8 mouse cellular contexts compared by ENCODE assay signal in genomic region chr8:84709931-84710330, GRCm38 (mm10). TPM values are rescaled to one million over a fixed set of nuclear protein-coding genes. Genes with fewer than 3 reads are reported as not detected.
A peak's percentile ranks its signal among the peaks of the same experiment; 100 is the strongest.
DNase-seq lines count a peak whose midpoint lies in the region; ATAC-seq and TF ChIP-seq lines count a peak whose summit lies in the region.

No protein-coding gene starts in this region.

- no peaks in the 10 kb centered on the region for H3K9me3 ChIP-seq in hindbrain, embryonic 13.5 days
- no peaks in the 10 kb centered on the region for H3K9me3 ChIP-seq in hindbrain, embryonic 11.5 days (ENCODE audit: control insufficient read depth, low read length)
- H3K9me3 ChIP-seq in embryonic facial prominence, embryonic 13.5 days: no peaks in the 10 kb centered on the region
- H3K9me3 ChIP-seq in hindbrain, embryonic 15.5 days: no peaks in the 10 kb centered on the region

- H3ac ChIP-seq in C2C12 (ENCODE audit: control insufficient read depth, insufficient read length, low read depth): peak overlapping the region; percentile 30

- H3K79me2 ChIP-seq in C2C12 (ENCODE audit: control insufficient read depth, insufficient read depth): no peaks in the 10 kb centered on the region

- no peaks in the 10 kb centered on the region for H3K36me3 ChIP-seq in hindbrain, embryonic 13.5 days
- H3K36me3 ChIP-seq in hindbrain, embryonic 11.5 days (ENCODE audit: control insufficient read depth, insufficient read depth, low read length): no peaks in the 10 kb centered on the region
- peaks cover 44% of the 10 kb centered on the region for H3K36me3 ChIP-seq in C2C12 (ENCODE audit: control insufficient read depth, insufficient read depth)
- peaks cover 27% of the 10 kb centered on the region for H3K36me3 ChIP-seq in embryonic facial prominence, embryonic 13.5 days
- H3K36me3 ChIP-seq in hindbrain, embryonic 15.5 days: no peaks in the 10 kb centered on the region

- H3K27me3 ChIP-seq in hindbrain, embryonic 13.5 days: peaks cover 72% of the 10 kb centered on the region
- peaks cover 71% of the 10 kb centered on the region for H3K27me3 ChIP-seq in hindbrain, embryonic 11.5 days (ENCODE audit: control insufficient read depth, insufficient read depth, low read length)
- no peaks in the 10 kb centered on the region for H3K27me3 ChIP-seq in C2C12 (ENCODE audit: control insufficient read depth, insufficient read depth, insufficient read length)
- H3K27me3 ChIP-seq in embryonic facial prominence, embryonic 13.5 days: peaks cover 39% of the 10 kb centered on the region
- H3K27me3 ChIP-seq in hindbrain, embryonic 15.5 days: peaks cover 16% of the 10 kb centered on the region

- no peaks in the 10 kb centered on the region for H3K79me3 ChIP-seq in C2C12 (ENCODE audit: low read depth)

- H3K4me2 ChIP-seq in hindbrain, embryonic 13.5 days: no peak overlapping the region
- no peak overlapping the region for H3K4me2 ChIP-seq in hindbrain, embryonic 11.5 days (replicated peaks; ENCODE audit: low read depth, low read length)
- no peak overlapping the region for H3K4me2 ChIP-seq in embryonic facial prominence, embryonic 13.5 days
- no peak overlapping the region for H3K4me2 ChIP-seq in hindbrain, embryonic 15.5 days

- no peak overlapping the region for H3K4me3 ChIP-seq in hindbrain, embryonic 13.5 days
- H3K4me3 ChIP-seq in hindbrain, embryonic 11.5 days (ENCODE audit: low read depth, low read length): no peak overlapping the region
- H3K4me3 ChIP-seq in C2C12 (ENCODE audit: insufficient read depth, poor library complexity, severe bottlenecking): no peak overlapping the region
- H3K4me3 ChIP-seq in embryonic facial prominence, embryonic 13.5 days: no peak overlapping the region
- H3K4me3 ChIP-seq in hindbrain, embryonic 15.5 days: no peak overlapping the region

- 97% methylated on average over 1 of the region's 1 CpGs for WGBS in hindbrain, embryonic 13.5 days
- WGBS in hindbrain, embryonic 11.5 days: 92% methylated on average over 1 of the region's 1 CpGs
- 98% methylated on average over 1 of the region's 1 CpGs for WGBS in embryonic facial prominence, embryonic 13.5 days
- WGBS in hindbrain, embryonic 15.5 days: 78% methylated on average over 1 of the region's 1 CpGs

- DNase-seq in hindbrain, embryonic 11.5 days (ENCODE audit: low spot score): no peak
- no peak for DNase-seq in spleen, adult 18-20 months
- DNase-seq in c-Kit-positive CD71-positive TER-119-positive erythroid progenitor cells, embryonic 14.5 days (ENCODE audit: low spot score): no peak

- H3K27ac ChIP-seq in hindbrain, embryonic 13.5 days: peak overlapping the region; percentile 92
- H3K27ac ChIP-seq in hindbrain, embryonic 11.5 days (ENCODE audit: low read depth, low read length): no peak overlapping the region
- peak overlapping the region; percentile 57; the same call in 1 of the 2 replicates for H3K27ac ChIP-seq in embryonic facial prominence, embryonic 13.5 days
- H3K27ac ChIP-seq in hindbrain, embryonic 15.5 days (replicated peaks): peak overlapping the region; percentile 84

- H3K9ac ChIP-seq in hindbrain, embryonic 13.5 days: no peak overlapping the region
- no peak overlapping the region for H3K9ac ChIP-seq in hindbrain, embryonic 11.5 days (ENCODE audit: low read depth, low read length)
- 0 out of 2 replicates have a peak overlapping the region, but pooled peaks have one; percentile 16 for H3K9ac ChIP-seq in embryonic facial prominence, embryonic 13.5 days
- H3K9ac ChIP-seq in hindbrain, embryonic 15.5 days: no peak overlapping the region

- no peak for ATAC-seq in hindbrain, embryonic 13.5 days (ENCODE audit: low FRiP score)
- ATAC-seq in hindbrain, embryonic 11.5 days (ENCODE audit: low FRiP score): no peak
- no peak for ATAC-seq in embryonic facial prominence, embryonic 13.5 days (ENCODE audit: insufficient number of reproducible peaks, insufficient read depth, low FRiP score, low TSS enrichment, low read depth)
- no peak for ATAC-seq in hindbrain, embryonic 15.5 days (ENCODE audit: low FRiP score, low read depth)
- ATAC-seq in megakaryocyte-erythroid progenitor cell, adult 5-6 weeks (replicated peaks; ENCODE audit: low FRiP score, low TSS enrichment, poor library complexity, severe bottlenecking): no peak

- no peak for TF ChIP-seq CTCF in C2C12 (IDR thresholded peaks at IDR 0.05; ENCODE audit: control insufficient read depth, insufficient read depth, insufficient read length)

- H3K4me1 ChIP-seq in hindbrain, embryonic 13.5 days (replicated peaks): peaks cover 86% of the 10 kb centered on the region
- H3K4me1 ChIP-seq in hindbrain, embryonic 11.5 days (replicated peaks; ENCODE audit: control insufficient read depth, insufficient read depth, low read length): peaks cover 47% of the 10 kb centered on the region
- peaks cover 83% of the 10 kb centered on the region for H3K4me1 ChIP-seq in embryonic facial prominence, embryonic 13.5 days
- H3K4me1 ChIP-seq in hindbrain, embryonic 15.5 days (replicated peaks): peaks cover 77% of the 10 kb centered on the region

TF ChIP-seq in C2C12, 6 proteins besides CTCF, POLR2A, EP300 and RAD21:
- no peak for TF ChIP-seq CEBPB (IDR thresholded peaks at IDR 0.05; ENCODE audit: low read depth)
- TF ChIP-seq MAX (IDR thresholded peaks at IDR 0.05): no peak
- TF ChIP-seq MYOG (IDR thresholded peaks at IDR 0.05; ENCODE audit: control insufficient read depth, extremely low read depth, insufficient read length): no peak
- no peak for TF ChIP-seq MYOD1 (IDR thresholded peaks at IDR 0.05; ENCODE audit: control insufficient read depth, insufficient read length, low read depth)
- TF ChIP-seq FOSL1 (IDR thresholded peaks at IDR 0.05; ENCODE audit: insufficient read depth, low read length, poor library complexity, severe bottlenecking): no peak
- no peak for TF ChIP-seq USF1 (IDR thresholded peaks at IDR 0.05; ENCODE audit: low read depth)

RNA-seq across cellular contexts. Expression of gene Lyl1, which starts 8.7 kb away (rescaled TPM):
- polyA plus RNA-seq in hindbrain, embryonic 13.5 days (2015; fragmentation: Nextera tagmentation; extraction: Ambion mirVana): 3.9 and 4.2 TPM in 2 replicates
- 5.3 and 5.4 TPM in 2 replicates for polyA plus RNA-seq in hindbrain, embryonic 11.5 days (2014; fragmentation: Nextera tagmentation; extraction: Ambion mirVana)
- polyA plus RNA-seq in C2C12 (2012; fragmentation: generic; extraction: Trizol): 0.04 TPM
- 4.8 and 4.9 TPM in 2 replicates for polyA plus RNA-seq in embryonic facial prominence, embryonic 13.5 days (2015; fragmentation: Nextera tagmentation; extraction: Ambion mirVana)
- 3.1 and 3.6 TPM in 2 replicates for polyA plus RNA-seq in hindbrain, embryonic 15.5 days (2015; fragmentation: Nextera tagmentation; extraction: Ambion mirVana)
- 44.2 and 65.2 TPM in 2 replicates for total RNA-seq in megakaryocyte-erythroid progenitor cell, adult 5-6 weeks (2014; fragmentation: Nextera tagmentation)
- total RNA-seq in megakaryocyte-erythroid progenitor cell, adult 5-6 weeks (2017): 9.5 and 10.1 TPM in 2 replicates

RNA-seq across cellular contexts. Expression of gene G430095P16Rik, which starts 12.9 kb away (rescaled TPM):
- polyA plus RNA-seq in hindbrain, embryonic 13.5 days (2015; fragmentation: Nextera tagmentation; extraction: Ambion mirVana): 1.0 and 2.3 TPM in 2 replicates
- polyA plus RNA-seq in hindbrain, embryonic 11.5 days (2014; fragmentation: Nextera tagmentation; extraction: Ambion mirVana): 2.3 and 2.9 TPM in 2 replicates
- 2.9 TPM for polyA plus RNA-seq in C2C12 (2012; fragmentation: generic; extraction: Trizol)
- polyA plus RNA-seq in embryonic facial prominence, embryonic 13.5 days (2015; fragmentation: Nextera tagmentation; extraction: Ambion mirVana): 6.1 and 6.2 TPM in 2 replicates
- 1.2 and 1.7 TPM in 2 replicates for polyA plus RNA-seq in hindbrain, embryonic 15.5 days (2015; fragmentation: Nextera tagmentation; extraction: Ambion mirVana)
- total RNA-seq in megakaryocyte-erythroid progenitor cell, adult 5-6 weeks (2014; fragmentation: Nextera tagmentation): 25.7 and 28.1 TPM in 2 replicates
- 8.2 and 11.4 TPM in 2 replicates for total RNA-seq in megakaryocyte-erythroid progenitor cell, adult 5-6 weeks (2017)

RNA-seq across cellular contexts. Expression of gene Nacc1, which starts 22.3 kb away (rescaled TPM):
- 13.7 and 14.4 TPM in 2 replicates for polyA plus RNA-seq in hindbrain, embryonic 13.5 days (2015; fragmentation: Nextera tagmentation; extraction: Ambion mirVana)
- polyA plus RNA-seq in hindbrain, embryonic 11.5 days (2014; fragmentation: Nextera tagmentation; extraction: Ambion mirVana): 19.7 and 20.5 TPM in 2 replicates
- polyA plus RNA-seq in C2C12 (2012; fragmentation: generic; extraction: Trizol): 81.5 TPM
- polyA plus RNA-seq in embryonic facial prominence, embryonic 13.5 days (2015; fragmentation: Nextera tagmentation; extraction: Ambion mirVana): 16.3 and 16.6 TPM in 2 replicates
- polyA plus RNA-seq in hindbrain, embryonic 15.5 days (2015; fragmentation: Nextera tagmentation; extraction: Ambion mirVana): 13.6 and 16.1 TPM in 2 replicates
- 71.6 and 76.7 TPM in 2 replicates for total RNA-seq in megakaryocyte-erythroid progenitor cell, adult 5-6 weeks (2014; fragmentation: Nextera tagmentation)
- total RNA-seq in megakaryocyte-erythroid progenitor cell, adult 5-6 weeks (2017): 35.8 and 51.5 TPM in 2 replicates

RNA-seq across cellular contexts. Expression of gene Trmt1, which starts 23.8 kb away (rescaled TPM):
- 51.9 and 60.3 TPM in 2 replicates for polyA plus RNA-seq in hindbrain, embryonic 13.5 days (2015; fragmentation: Nextera tagmentation; extraction: Ambion mirVana)
- polyA plus RNA-seq in hindbrain, embryonic 11.5 days (2014; fragmentation: Nextera tagmentation; extraction: Ambion mirVana): 47.9 and 51.1 TPM in 2 replicates
- 117 TPM for polyA plus RNA-seq in C2C12 (2012; fragmentation: generic; extraction: Trizol)
- polyA plus RNA-seq in embryonic facial prominence, embryonic 13.5 days (2015; fragmentation: Nextera tagmentation; extraction: Ambion mirVana): 71.3 and 78.6 TPM in 2 replicates
- 62.5 and 65.9 TPM in 2 replicates for polyA plus RNA-seq in hindbrain, embryonic 15.5 days (2015; fragmentation: Nextera tagmentation; extraction: Ambion mirVana)
- total RNA-seq in megakaryocyte-erythroid progenitor cell, adult 5-6 weeks (2014; fragmentation: Nextera tagmentation): 170 and 181 TPM in 2 replicates
- 94.9 and 126 TPM in 2 replicates for total RNA-seq in megakaryocyte-erythroid progenitor cell, adult 5-6 weeks (2017)

RNA-seq across cellular contexts. Expression of gene Ier2, which starts 47.3 kb away (rescaled TPM):
- 26.1 and 32.2 TPM in 2 replicates for polyA plus RNA-seq in hindbrain, embryonic 13.5 days (2015; fragmentation: Nextera tagmentation; extraction: Ambion mirVana)
- 60.5 and 61.5 TPM in 2 replicates for polyA plus RNA-seq in hindbrain, embryonic 11.5 days (2014; fragmentation: Nextera tagmentation; extraction: Ambion mirVana)
- 61.4 TPM for polyA plus RNA-seq in C2C12 (2012; fragmentation: generic; extraction: Trizol)
- polyA plus RNA-seq in embryonic facial prominence, embryonic 13.5 days (2015; fragmentation: Nextera tagmentation; extraction: Ambion mirVana): 64.3 and 67.6 TPM in 2 replicates
- 18.8 and 24.5 TPM in 2 replicates for polyA plus RNA-seq in hindbrain, embryonic 15.5 days (2015; fragmentation: Nextera tagmentation; extraction: Ambion mirVana)
- total RNA-seq in megakaryocyte-erythroid progenitor cell, adult 5-6 weeks (2014; fragmentation: Nextera tagmentation): 23.2 and 27.2 TPM in 2 replicates
- total RNA-seq in megakaryocyte-erythroid progenitor cell, adult 5-6 weeks (2017): 47.1 and 60.7 TPM in 2 replicates
